Mouse (Mus musculus) layer of hippocampus, postnatal 10 days (tissue): ENCODE measurements at regions not wholly inside any gene's neighbourhood (a gene's known extent, or its start where the extent isn't known, plus 50 kb on each side); places are given as distances from the start of the nearest gene placed in this dataset.
"Not testable (repeated sequence)": the region's sequence is repeated elsewhere in the genome, so short reads cannot be mapped to it uniquely, and the experiment has no call there.

Experiments
- DNase-seq, 2 experiments: peaks; one replicate each; pipeline ENCODE4 v3.0.0; 2021; ENCODE audit warnings: low spot score in 2 of 2

DNA sequence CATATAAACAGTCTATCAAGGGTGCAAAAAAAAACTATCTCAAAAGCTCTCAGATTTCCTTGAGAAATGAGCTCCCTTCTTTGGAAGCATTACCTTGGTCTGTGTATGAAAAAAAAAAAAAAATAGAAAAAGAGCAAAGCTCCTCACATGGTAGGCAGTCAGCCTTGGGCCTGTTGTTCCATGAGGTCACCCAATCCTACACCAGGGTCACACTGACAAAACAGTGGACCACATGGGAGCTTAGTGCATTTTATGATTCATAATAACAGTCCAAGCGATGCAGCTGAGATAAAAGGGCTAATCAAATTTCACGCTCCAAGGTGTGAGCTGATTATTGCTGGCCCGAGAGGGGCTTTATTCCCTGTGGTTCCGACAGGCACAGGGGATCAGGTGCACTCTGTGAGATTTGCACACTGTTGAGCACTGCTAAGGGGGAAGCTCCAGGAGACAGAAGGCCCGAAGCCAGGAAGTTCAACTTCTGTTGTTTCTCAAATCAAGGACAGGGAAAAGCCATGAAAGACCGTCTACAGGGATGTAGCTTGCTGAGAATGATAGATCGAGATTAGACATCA, 352.1 kb upstream of the Gm6657 start:
- DNase-seq = no peak

GRCm38 (mm10) chr12:77852595-77853577, 341.2 kb upstream of the Gm6657 start:
- no peak for DNase-seq

DNA sequence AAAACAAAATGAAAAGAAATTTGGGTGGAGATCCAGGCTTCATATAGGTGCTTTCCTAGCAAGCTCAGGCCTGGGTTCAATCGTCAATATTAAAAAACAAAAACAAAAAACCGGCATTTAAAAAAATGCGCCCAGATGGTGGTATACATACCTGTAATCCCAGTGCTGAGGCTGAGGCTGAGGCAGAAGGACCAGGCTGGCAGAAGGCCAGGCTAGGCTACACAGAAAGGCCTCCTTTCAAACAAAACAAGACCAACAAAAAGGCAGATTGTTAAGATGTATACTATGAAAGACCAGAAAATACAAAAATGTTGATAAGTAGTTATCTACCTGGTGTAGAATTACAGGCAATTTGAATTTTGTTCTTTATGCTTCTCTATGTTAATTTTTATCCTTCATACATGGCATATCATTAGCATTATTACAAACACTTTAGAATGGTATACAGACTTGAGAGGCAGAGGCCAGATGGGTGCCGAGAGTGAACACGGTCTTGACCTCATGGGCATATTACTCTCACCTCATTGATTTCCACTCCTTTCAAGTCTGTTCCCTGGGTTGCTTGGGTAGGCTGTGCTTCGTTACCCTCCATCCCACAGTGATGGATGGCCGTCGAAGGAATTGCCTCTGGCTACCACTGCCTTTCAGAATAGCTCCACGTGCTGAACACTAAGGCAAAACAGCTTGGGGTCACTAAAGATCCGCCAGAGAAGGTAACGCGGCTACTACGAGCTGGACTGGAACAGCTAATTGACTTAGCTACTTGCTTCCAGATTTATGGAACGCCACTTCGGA, 339.6 kb upstream of the Gm6657 start:
- DNase-seq = no peak

GRCm38 (mm10) chr12:77855796-77856195, 338.2 kb upstream of the Gm6657 start:
- peak; percentile 13 to 20 for DNase-seq

GRCm38 (mm10) chr12:77857281-77857680, 336.8 kb upstream of the Gm6657 start:
- DNase-seq = peak; percentile 32 to 43

- no peak for DNase-seq
Observed at GRCm38 (mm10) chr12:77860769-77861557, 333.1 kb upstream of the Gm6657 start.

DNA sequence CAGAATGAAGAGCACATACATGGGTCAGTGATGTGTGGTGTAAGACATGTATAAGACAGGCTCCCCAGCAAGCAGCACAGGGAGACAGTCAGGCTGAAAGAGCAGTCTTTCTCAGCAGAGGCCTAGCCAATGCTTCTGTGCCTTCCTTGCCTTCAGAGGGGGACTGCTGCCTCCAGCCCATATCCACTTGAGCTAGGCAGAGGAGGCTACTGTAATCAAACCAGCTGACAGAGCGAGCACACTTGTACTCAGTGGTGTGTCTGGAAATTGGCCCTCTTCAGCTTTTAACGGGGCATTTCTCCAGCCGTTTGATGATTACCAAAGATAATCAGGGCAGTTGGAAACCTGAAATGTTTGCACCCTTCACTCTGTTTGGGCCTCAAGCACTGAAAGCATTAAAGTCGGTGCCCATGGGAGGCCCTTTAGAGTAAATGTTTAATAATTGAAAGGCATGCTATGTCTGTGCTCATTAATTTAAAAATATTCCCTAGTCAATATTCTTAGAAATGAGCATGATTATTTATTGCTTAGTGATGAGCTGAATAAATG, 326.0 kb upstream of the Gm6657 start:
- no peak for DNase-seq

DNA sequence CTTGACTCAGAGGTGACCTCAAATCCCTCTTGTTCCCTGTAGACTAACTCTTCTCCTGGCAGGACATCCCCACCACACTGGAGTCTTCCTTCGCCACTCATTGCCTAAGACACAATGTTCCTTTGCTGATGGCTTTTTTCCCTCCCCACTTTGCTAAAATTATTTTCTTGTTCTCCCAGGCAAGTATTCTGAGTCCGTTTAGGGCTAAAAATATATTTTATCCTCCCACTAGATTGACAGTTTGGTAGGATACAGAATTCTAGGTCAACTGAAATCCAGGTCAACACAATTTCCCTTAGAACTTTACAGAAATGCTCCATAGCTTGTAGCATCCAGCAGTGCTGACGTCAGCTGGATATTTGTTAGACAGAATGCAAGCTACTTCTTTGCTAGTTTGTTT, 324.7 kb upstream of the Gm6657 start:
- no peak for DNase-seq

- DNase-seq = no peak
Observed at GRCm38 (mm10) chr12:77887335-77887734, 306.7 kb upstream of the Gm6657 start.

DNA sequence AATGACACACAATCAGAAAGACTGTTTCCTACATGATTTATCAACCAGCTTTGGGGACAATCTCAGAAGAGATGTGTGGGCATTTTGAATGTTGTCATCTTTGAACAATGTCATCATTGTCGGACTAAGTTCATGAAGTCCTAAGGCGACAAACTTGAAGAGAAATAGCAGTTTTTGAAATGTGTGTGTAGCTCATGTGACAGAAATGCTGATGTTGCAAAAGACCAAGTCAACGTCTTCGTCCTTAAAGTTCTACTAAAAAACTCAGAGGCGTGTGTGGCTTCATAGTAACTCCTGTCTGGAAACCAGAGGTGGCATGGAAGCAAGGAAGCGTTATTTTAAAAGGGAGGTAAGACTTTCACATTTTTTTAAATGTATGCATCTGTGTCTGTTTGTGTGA, 302.6 kb upstream of the Gm6657 start:
- DNase-seq = no peak

GRCm38 (mm10) chr12:77894238-77894637, 299.8 kb upstream of the Gm6657 start:
- no peak for DNase-seq

DNA sequence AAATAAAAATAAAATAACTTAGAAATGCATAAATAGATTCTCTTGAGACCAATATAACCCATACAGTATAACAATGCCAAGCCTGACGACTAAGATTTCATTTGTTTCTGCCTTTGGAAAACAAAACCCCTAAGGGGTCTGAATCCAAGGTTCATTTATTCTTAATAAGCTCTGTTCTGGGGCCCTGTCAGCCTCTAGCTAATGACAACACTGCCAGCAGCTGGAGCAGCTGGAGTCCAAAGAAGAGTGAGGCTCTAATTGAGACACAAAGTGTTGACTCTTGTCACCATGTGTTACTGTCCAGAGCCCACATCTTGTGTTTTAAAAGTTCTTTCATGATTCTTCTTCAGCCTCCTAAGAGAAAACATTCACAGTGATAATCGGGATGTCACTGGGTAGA, 298.5 kb upstream of the Gm6657 start:
- no peak for DNase-seq

GRCm38 (mm10) chr12:77898974-77899373, 295.1 kb upstream of the Gm6657 start:
- not testable (repeated sequence) for DNase-seq

DNA sequence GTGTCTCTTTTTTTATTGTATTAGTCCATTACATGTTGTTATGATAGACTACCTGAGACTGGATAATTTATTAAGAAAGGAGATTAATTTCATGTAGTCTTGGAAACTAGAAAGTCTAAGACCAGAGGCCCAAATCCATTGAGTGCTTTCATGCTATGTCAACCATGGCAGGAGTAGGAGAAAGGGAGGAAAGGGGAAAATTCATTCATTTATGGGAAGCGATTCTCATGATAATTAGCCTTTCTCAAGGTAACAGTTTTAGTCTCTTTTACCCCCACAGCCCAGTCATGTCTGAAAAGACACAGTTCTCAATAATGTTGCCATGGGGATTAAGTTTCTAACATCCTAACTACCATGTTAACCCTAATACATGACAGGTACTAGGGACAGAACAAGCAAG, 292.8 kb upstream of the Gm6657 start:
- no peak for DNase-seq

- no peak for DNase-seq
Observed at GRCm38 (mm10) chr12:77912863-77913554, 281.0 kb upstream of the Gm6657 start.

- DNase-seq = no peak
Observed at GRCm38 (mm10) chr12:77928729-77929128, 265.3 kb upstream of the Gm6657 start.

DNA sequence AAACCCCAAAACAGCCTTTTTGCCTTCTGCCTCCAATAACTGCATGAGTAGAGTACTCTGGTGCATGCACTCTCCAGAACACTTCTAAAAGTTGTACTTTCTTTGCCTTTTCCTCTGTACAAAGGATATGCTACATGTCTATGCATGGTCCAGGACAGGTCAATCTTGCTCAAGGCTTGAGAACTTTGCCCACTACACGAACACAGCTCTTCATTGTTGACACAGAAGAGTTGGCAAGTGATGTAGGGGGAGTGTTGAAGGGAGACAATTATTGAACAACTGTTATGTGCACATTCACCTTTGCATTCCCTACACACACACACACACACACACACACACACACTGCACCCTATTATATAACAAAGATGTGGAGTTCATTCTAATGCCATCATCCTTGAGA, 264.5 kb upstream of the Gm6657 start:
- DNase-seq = no peak

DNA sequence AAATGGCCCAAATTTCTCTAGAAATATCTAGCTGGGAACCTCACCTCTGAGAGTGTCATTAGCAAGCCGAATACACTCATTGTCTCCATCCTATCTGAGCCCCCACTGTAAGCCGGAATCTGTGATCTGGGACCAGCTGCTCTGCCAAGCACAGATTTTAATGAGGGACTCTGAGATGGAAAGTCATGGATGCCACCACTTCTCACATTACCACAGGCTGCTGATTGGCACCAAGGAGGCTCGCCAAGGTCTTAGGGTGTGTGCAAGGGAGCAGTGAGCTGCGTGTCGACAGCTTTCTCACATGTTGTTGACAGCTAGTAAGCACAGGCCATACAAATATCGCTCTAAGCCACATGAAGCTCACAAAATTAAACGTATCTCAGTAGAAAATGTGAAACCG, 250.1 kb upstream of the Gm6657 start:
- no peak for DNase-seq

DNA sequence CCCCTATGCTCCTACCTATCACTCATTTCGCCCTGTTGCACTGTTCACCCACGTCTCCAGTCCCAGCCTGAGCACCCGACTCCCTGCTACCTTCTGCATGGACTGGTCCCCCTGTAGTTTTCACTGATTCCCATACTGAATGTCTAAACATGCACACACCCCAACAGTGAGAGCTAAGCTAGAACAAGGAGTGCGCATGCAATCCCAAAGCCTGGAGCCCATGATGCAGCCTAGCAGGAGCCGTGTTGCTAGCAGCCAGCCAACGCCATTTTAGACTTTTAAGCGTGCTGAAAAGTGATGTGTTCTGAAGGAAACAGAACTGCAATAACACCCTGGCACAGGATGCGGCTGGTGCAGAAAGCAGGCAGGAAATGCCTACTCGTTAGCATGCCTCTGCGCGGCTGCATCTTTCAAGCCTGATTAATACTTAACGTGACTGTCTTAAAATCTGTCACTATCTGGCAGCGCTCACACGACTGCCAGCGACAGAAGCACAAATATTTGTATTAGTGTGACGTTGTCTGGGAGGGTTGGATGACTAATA, 244.5 kb upstream of the Gm6657 start:
- DNase-seq = peak; percentile 37 to 54

DNA sequence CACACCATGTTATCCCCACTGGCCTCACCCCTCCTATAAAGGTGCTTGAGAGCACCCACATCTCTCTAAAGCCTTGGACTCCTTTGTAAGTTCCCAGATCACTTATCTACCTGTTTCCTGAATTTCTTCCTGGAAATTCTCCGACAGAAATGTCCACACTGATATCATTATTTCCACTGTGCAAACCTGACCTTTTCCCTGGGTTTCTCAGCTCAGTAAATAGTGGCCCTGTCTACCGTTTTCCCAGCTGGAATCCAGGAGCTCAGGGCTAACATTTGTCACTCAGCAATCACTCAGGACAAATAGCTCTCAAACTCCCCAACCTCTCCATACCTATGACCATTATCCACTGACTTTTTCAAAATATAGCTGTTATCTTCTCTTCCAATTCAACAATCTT, 241.6 kb upstream of the Gm6657 start:
- DNase-seq = no peak
